Mouse (Mus musculus) cerebellum, adult 9-11 months (tissue): ENCODE results near the gene Atp1b2.

ENCODE experiments used
- DNase-seq: peaks from one replicate; pipeline ENCODE4 v3.0.0; 2022

Gene Atp1b2

GRCm38 (mm10) chr11:69579128-69580017 lies 26.4 kb downstream of the Atp1b2 start:
- DNase-seq, result peak; percentile 98

DNA sequence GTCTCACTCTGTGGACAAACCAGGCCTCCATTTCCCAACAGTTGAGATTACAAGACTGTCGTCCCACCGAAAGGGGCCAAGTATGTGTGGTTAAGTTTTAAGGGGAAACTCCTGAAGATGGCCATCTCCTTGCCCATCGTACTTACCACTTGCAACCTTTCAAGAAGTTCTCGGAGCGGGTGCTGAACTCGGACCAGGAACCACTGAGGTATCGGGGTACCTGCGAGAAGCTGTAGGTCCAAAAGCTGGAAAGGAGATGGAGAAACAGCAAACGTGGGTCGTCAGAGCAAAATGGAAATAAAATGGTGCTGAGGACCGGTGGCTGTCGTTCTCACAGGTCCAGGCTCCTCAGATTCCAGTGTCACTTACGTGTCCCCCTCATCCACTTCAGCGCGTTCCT lies 27.4 kb downstream of the Atp1b2 start:
- DNase-seq, result no peak

- DNase-seq, result no peak
Observed at GRCm38 (mm10) chr11:69576307-69576706, 29.4 kb downstream of the Atp1b2 start.

GRCm38 (mm10) chr11:69575220-69575619 lies 30.5 kb downstream of the Atp1b2 start:
- no peak for DNase-seq

DNA sequence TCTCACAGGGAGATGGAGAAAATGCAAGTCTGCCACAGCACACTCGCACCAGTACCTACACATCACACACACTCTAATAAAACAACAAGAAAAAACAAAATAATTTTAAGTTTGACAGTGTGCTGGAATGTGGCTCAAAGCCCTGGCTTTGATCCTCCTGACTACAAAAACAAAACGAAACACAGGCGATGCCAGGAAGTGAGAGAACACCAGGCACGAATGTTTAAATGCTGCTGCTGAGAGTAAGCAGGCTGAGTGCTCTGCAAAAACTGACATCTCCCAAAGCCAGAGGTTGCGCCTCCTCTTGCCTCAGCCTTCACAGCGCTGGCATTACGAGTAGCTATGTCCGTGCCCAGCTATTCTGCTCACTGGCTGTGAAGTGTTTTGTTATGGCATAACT lies 40.6 kb downstream of the Atp1b2 start:
- DNase-seq, result no peak

DNA sequence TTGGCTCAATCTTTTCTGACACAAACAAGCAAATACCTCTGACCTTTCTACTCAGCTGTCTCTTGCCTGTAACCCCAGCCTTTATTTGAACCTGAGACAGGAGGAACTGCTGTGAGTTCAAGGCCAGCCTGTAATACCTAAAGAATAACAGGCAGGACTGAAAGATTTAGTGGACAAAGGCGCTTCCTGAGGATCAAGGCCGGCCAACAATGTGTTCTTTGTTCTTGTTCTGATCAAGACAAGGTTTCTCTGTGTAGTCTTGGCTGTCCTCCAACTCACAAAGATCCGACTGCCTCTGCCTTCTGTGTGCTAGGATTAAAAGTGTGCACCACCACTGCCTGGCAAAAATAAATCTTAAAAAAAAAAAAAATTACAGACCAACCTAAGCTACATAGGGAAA lies 41.4 kb downstream of the Atp1b2 start:
- no peak for DNase-seq

DNA sequence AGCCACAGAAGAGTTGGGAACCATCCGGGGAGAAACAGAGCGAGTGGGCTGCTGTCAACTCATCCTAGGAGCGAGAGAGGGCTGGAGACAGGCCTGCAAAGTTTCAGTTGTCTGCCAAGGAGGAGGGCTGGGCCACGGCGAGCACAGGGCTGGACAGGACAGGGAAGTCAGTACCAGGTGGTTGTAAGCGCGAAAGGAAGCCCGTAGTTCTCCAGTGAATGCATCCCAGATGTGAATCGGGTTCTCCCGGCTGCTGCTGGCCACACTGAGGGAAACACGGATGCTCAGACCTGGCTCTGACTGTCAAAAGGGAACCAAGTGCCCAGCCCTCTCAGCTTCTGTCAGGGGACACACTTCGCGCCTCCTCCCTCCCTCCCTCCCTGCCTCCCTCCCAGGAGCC lies 42.4 kb downstream of the Atp1b2 start:
- no peak for DNase-seq

- DNase-seq, result no peak
Observed at GRCm38 (mm10) chr11:69560896-69561854, 44.6 kb downstream of the Atp1b2 start.

DNA sequence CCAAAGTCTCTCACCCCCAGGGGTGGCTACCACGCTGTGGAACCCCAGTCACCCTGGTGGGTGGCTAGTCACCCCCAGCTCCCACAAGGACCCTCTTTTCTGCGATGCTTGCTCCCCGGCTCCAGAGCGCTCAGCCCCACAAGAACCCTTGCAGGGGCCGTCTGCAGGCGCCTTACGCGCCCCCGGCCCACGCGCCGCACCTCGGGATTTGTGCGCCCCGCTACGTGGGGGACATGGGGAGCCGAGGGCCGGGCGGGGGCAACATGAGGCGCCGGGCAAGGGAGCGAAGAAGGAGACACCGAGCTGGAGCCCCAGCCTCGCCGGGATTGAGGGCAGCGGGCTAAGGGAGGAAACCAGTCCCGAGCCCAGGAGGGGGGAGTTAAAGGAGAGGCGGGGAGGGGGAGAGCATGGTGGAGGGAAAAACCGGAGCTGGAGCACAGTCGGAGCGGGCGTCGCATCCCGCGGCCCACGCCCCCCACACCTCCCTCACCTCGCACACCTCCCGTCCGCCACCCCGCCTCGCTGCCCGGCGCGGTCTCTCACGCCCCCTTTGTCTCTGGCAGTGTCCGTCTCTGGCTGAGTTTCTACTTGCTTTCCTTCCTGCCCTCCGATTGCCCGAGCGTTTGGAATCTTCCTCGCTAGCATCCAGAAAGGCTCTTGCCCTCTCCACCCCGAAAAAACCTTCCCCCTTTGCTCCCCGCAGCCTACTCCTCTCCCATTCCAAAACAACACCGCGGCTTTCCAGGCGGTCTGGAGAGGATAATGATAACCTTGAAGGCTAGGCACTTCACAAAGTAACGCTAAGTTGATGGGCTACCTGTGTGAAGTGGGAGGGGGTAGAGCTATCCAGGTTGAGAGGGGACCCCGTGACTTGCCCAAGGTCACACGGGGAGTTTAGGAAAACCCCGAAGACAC lies 45.6 kb downstream of the Atp1b2 start, which contains the start of gene Efnb3:
TSS of gene Efnb3 (minus strand) at position 355 of the 915 bp plus-strand sequence.
- DNase-seq, result no peak

- DNase-seq, result no peak
Observed at GRCm38 (mm10) chr11:69559183-69559582, 46.6 kb downstream of the Atp1b2 start.

- DNase-seq, result no peak
Observed at GRCm38 (mm10) chr11:69558756-69559155, 47.0 kb downstream of the Atp1b2 start.

- no peak for DNase-seq
Observed at GRCm38 (mm10) chr11:69557381-69557958, 48.3 kb downstream of the Atp1b2 start.

DNA sequence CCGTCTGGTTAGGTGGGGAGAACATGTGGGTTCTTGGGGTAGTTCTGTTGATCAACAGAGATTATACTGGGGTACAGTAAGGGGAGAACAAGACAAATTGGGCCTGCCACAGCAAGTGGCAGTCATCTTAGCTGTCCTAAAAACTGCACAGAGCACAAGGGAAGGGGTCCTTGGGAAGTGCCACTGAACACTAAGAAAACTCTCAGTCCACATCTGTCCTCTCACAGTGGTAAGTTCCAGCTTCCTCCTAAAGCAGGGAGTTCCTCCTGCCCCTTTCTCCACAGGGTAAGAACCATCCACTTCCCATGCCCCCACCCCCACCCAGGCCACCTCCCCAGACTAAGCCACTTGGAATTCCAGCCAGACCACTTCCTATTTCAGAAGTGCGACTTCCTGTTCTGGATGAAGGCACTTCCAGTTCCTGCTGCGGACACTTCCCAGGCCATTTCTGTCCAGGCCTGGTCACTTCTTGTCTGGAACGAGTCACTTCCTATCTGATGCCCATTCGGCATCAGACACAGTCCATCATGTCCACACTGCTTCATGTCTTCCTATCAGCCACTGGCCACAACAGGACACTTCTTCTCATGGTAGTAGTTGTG lies 51.1 kb downstream of the Atp1b2 start:
- DNase-seq, result no peak

- DNase-seq, result no peak
Observed at GRCm38 (mm10) chr11:69553341-69553721, 52.4 kb downstream of the Atp1b2 start.

GRCm38 (mm10) chr11:69552622-69553340 lies 53.0 kb downstream of the Atp1b2 start:
- DNase-seq, result no peak

DNA sequence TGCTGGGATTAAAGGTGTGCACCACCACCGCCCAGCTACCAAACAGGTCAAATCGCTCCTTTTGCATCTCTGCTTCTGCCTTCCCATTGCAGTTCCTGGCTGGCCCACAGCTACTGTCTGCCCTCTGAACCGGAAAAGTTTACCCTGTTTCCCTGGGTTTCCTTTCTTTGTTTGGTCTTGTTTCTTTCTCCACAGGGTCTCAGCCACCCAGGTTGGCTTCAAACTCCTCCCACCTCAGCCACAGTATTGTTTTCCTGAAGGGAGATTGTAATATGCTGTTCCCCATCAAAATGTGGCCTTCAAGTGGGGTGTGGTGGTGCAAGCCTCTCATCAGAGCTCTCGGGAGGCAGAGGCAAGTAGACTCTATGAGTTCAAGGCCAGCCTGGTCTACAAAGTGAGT lies 54.4 kb downstream of the Atp1b2 start:
- no peak for DNase-seq
